Mouse (Mus musculus) frontal cortex, postnatal 10 days (tissue): Measurements from ENCODE around the gene Cachd1.

Experiments used
- DNase-seq, 2 experiments: peaks; one replicate each; pipeline ENCODE4 v3.0.0; 2022; ENCODE audit warnings: low spot score in 2 of 2, mixed read lengths in 1 of 2

Cachd1 gene

GRCm38 (mm10) chr4:100988231-100988799, 211.8 kb downstream of the Cachd1 start:
- no peak for DNase-seq

- no peak for DNase-seq
Observed at GRCm38 (mm10) chr4:100990996-100991395, 214.5 kb downstream of the Cachd1 start.

DNA sequence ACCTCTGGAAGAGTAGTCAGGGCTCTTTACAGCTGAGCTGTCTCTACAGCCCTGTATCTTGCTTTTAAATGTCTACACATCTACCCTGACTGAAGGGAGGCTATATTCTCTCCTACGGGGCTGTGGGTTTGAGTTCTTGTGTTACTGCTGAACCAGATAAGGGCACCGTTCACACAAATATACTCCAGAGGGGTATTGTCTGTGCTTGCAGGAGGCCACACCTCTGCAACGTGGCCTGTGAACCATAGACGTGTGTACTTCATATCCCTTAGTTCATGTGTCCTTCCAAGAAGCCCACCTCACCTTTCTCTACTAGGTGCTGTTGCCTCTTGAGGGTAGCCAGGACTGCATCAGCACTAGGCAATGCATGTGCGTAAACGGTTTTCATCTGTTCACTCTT, 215.6 kb downstream of the Cachd1 start:
- no peak for DNase-seq

GRCm38 (mm10) chr4:100994442-100995255, 218.2 kb downstream of the Cachd1 start:
- no peak for DNase-seq

- DNase-seq, result no peak
Observed at GRCm38 (mm10) chr4:100995617-100996016, 219.1 kb downstream of the Cachd1 start.

- no peak for DNase-seq
Observed at GRCm38 (mm10) chr4:100996060-100996651, 219.7 kb downstream of the Cachd1 start.

GRCm38 (mm10) chr4:100998145-100998544, 221.7 kb downstream of the Cachd1 start:
- DNase-seq, result peak in 1 of 2 experiments; percentile 66

GRCm38 (mm10) chr4:100998906-100999305, 222.4 kb downstream of the Cachd1 start:
- DNase-seq, result no peak

DNA sequence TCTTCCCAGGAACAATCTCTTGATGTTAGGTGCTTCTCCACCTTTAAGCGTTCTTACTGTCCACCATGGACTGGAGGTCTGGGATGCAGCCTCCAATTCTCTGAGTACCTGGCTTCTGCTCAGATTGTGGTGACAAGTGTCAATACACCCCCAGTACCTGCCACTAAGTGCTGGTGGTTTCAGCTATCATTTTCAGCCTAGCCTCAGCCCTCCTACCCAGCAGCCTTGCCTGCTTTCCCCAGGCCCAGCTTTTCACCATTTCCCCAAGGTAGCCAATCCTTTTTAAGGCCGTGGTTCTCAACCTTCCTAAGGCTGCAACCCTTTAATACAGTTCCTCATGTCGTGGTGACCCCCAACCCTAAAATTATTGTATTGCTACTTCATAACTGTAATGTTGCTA, 224.1 kb downstream of the Cachd1 start:
- no peak for DNase-seq

GRCm38 (mm10) chr4:101001073-101001472, 224.6 kb downstream of the Cachd1 start:
- DNase-seq, result no peak

- no peak for DNase-seq
Observed at GRCm38 (mm10) chr4:101002961-101003360, 226.5 kb downstream of the Cachd1 start.

- no peak for DNase-seq
Observed at GRCm38 (mm10) chr4:101008362-101008769, 231.9 kb downstream of the Cachd1 start.

- no peak for DNase-seq
Observed at GRCm38 (mm10) chr4:101009092-101009491, 232.6 kb downstream of the Cachd1 start.

GRCm38 (mm10) chr4:101017806-101018205, 241.3 kb downstream of the Cachd1 start:
- DNase-seq, result no peak

GRCm38 (mm10) chr4:101020596-101020995, 244.1 kb downstream of the Cachd1 start, which contains the start of gene Gm10577:
TSS of gene Gm10577 (minus strand) at chr4:101020696.
- DNase-seq, result no peak

DNA sequence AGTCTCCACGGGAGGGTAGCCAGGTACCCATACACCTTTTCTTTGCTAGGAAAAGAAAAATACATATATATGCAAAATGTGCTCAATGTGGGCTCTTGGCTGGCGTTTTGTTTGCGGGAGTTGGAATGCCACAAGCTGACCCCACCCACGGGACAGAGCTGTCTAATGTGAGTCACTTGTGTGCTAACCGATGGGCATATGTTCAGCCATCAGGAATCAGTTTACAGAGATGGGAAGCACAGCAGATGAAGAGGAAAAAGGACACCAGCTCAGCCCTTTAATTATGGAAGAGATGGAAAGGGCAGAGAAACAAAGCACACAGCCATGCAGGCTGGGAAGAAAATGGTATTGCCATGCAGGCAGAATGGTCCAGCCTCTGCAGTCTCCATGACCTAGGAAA, 250.1 kb downstream of the Cachd1 start:
- no peak for DNase-seq

GRCm38 (mm10) chr4:101026995-101027394, 250.5 kb downstream of the Cachd1 start:
- DNase-seq, result no peak

GRCm38 (mm10) chr4:101027852-101028411, 251.5 kb downstream of the Cachd1 start:
- DNase-seq, result no peak

DNA sequence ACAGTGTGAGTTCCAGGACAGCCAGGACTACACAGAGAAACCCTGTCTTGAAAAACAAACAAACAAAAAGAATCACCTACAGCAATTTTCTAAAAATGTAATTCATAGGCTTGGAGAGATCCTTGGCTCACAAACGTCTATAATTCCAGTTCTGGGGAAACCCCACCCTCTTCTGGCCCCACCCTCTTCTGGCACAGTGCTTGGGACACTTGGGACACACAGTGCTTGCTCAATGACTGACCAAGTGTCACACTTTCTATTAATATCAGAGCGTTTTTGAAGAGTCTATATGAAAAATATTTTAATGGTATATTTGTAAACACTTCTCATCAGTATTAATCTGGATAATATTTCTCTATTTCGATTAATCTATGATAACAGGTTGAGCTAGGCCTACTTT, 256.6 kb downstream of the Cachd1 start:
- DNase-seq, result no peak

GRCm38 (mm10) chr4:101035131-101035530, 258.7 kb downstream of the Cachd1 start:
- no peak for DNase-seq

- DNase-seq, result peak; percentile 30 to 56
Observed at GRCm38 (mm10) chr4:101037156-101037555, 260.7 kb downstream of the Cachd1 start.

DNA sequence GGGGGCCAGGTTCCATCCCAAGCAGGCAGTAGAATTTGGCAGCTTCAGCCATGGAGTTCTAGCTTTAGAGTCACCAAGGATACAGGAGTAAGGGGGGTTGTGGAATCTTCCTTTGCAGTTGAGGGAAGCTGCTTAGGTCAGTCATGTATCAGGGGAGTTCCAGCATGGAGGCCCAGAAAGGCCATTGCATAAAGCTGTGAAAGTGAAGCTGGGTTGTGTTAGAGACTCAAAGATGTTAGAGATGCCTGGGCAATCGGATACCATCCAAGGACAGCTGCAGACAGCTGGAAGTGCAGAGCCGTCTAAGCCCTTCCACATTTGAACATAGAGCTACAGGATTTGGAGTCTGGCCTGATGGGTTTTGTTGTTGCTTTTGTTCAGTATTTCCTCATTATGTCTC, 267.2 kb downstream of the Cachd1 start:
- DNase-seq, result no peak

GRCm38 (mm10) chr4:101044149-101044548, 267.7 kb downstream of the Cachd1 start:
- no peak for DNase-seq
